Mouse (Mus musculus) embryonic facial prominence, embryonic 11.5 days (tissue): Measurements from ENCODE around the gene L3mbtl4. TPM values are rescaled to one million over a fixed set of nuclear protein-coding genes. Genes with fewer than 3 reads are reported as not detected.
A peak's percentile ranks its signal among the peaks of the same experiment; 100 is the strongest.

ENCODE experiments used
- ATAC-seq: fragments of 200-750 bp; cut with Nextera tagmentation; replicated peaks from 2 replicates; pipeline ENCODE4 v1.8.0; 2017; ENCODE audit warnings: low read depth; ENCODE audit not compliant: insufficient number of reproducible peaks, low FRiP score, low TSS enrichment
- DNase-seq: peaks from one replicate; pipeline ENCODE4 v3.0.0-alpha.2; 2015; ENCODE audit warnings: low spot score
- H3K27ac ChIP-seq: fragments of 300-500 bp; sonication (generic); replicated peaks from 2 replicates; pipeline ENCODE4 v1.5.1; 2014; ENCODE audit warnings: mild to moderate bottlenecking, low read depth, low read length, control low read depth
- H3K27me3 ChIP-seq: fragments of 300-500 bp; sonication (generic); 2 replicates; pipeline ENCODE4 v1.6.1; 2014; ENCODE audit warnings: mild to moderate bottlenecking, low read length, moderate library complexity, mixed read lengths; ENCODE audit not compliant: control insufficient read depth, insufficient read depth
- H3K36me3 ChIP-seq: fragments of 300-500 bp; sonication (generic); replicated peaks from 2 replicates; pipeline ENCODE4 v1.6.1; 2014; ENCODE audit warnings: low read depth, mild to moderate bottlenecking, low read length, moderate library complexity, mixed read lengths; ENCODE audit not compliant: control insufficient read depth, insufficient read depth
- H3K4me1 ChIP-seq: fragments of 300-500 bp; sonication (generic); 2 replicates; pipeline ENCODE4 v1.6.1; 2014; ENCODE audit warnings: low read length, mixed read lengths; ENCODE audit not compliant: control insufficient read depth, insufficient read depth
- H3K4me2 ChIP-seq: fragments of 300-500 bp; sonication (generic); 2 replicates; pipeline ENCODE4 v1.6.1; 2014; ENCODE audit warnings: low read depth, mild to moderate bottlenecking, control low read depth, low read length, moderate library complexity
- H3K4me3 ChIP-seq: fragments of 300-500 bp; sonication (generic); 2 replicates; pipeline ENCODE4 v1.5.1; 2014; ENCODE audit warnings: low read depth, low read length, control low read depth
- H3K9ac ChIP-seq: fragments of 300-500 bp; sonication (generic); replicated peaks from 2 replicates; pipeline ENCODE4 v1.6.1; 2014; ENCODE audit warnings: mild to moderate bottlenecking, control low read depth, low read length
- H3K9me3 ChIP-seq: fragments of 300-500 bp; sonication (generic); replicated peaks from 2 replicates; pipeline ENCODE4 v1.6.1; 2016; ENCODE audit warnings: mild to moderate bottlenecking, low read length, inconsistent platforms, mixed read lengths; ENCODE audit not compliant: control insufficient read depth
- WGBS: fragments of 180-500 bp; shearing (Covaris S2); extraction: QIAGEN DNeasy Blood & Tissue Kit; methylation state at CpG from one replicate; pipeline ENCODE4 v1.1.7; 2014; 5-methylcytosine and 5-hydroxymethylcytosine counted together
- polyA plus RNA-seq: library from polyadenylated mRNA; unstranded; fragments of >200 nt; fragmentation: Nextera tagmentation; extraction: Ambion mirVana; gene quantifications from 2 replicates; pipeline ENCODE4 v1.2.1, GENCODE M21; 2014

Gene L3mbtl4
- polyA plus RNA-seq, 1 experiment from 2014 or later, result not detected

DNA sequence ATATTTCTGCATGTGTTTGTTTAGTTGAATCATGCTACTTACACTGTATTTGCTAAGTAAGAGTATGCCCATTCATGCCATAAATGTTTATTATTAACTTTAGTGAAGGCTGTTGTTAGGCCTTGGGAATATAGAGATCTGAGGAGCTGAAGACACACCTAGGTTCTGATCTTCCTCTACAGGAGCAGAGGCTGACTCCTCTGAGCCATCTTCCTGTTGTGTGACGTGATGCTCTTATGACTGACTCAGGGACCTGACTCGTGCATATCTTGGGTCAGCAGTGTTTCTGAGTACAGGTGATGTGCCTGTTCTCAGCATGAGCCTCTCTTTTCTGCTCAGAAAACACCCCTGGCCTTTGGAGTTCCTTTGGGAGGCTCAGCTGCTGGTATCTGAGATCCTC lies 7.3 kb downstream of the L3mbtl4 start:
- 76% methylated on average over 2 of the region's 2 CpGs for WGBS

DNA sequence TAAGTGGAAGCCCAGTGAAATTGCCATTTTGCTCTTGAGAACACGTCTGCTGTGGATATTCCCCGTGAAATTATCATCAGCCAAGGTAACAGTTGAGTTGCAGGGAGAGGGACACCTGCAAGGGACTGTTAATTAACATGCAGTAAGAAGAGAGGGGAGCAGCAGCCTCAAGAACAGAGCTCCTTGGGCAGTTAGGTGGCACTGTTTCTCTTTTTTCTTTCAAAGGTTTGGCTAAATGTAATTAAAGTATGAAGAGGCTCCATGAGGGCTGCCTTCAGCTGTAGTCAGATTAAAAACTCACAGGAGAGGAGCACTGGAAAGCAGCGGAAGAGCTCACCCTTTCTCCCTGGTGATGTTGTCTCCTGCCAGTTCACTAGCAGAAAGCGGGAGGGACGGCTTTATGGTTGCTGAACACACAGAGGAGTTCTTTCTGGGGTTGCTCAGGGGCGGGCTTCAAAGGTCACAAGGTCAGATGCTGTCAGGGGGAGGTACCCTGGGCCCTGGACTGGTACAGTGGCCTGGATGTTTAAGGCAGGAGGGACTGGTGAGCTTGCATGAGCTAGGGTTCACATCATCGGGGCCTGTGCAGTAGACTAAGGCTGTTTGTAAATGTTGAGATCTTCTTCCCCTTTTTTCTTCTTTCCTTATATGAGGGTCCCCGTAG lies 11.7 kb downstream of the L3mbtl4 start:
- H3K27ac ChIP-seq, result no peak overlapping the region
- no peaks in the 10 kb centered on the region for H3K9me3 ChIP-seq
- H3K36me3 ChIP-seq, result no peaks in the 10 kb centered on the region
- ATAC-seq (peak; percentile 67; the same call in 1 of the 2 replicates), DNase-seq (no peak)
- H3K4me1 ChIP-seq, result no peaks in the 10 kb centered on the region
- no peak overlapping the region for H3K4me2 ChIP-seq
- 32% methylated on average over 8 of the region's 8 CpGs for WGBS
- H3K9ac ChIP-seq, result no peak overlapping the region
- H3K4me3 ChIP-seq, result no peak overlapping the region
- H3K27me3 ChIP-seq, result no peaks in the 10 kb centered on the region

More for the DNA sequence above, 7.3 kb downstream of the L3mbtl4 start:
- no peaks in the 10 kb centered on the region for H3K36me3 ChIP-seq
- no peaks in the 10 kb centered on the region for H3K27me3 ChIP-seq
- H3K9me3 ChIP-seq, result no peaks in the 10 kb centered on the region
- ATAC-seq, result no peak
- no peak overlapping the region for H3K4me3 ChIP-seq
- no peaks in the 10 kb centered on the region for H3K4me1 ChIP-seq
- no peak for DNase-seq
- H3K9ac ChIP-seq, result no peak overlapping the region
- H3K27ac ChIP-seq, result no peak overlapping the region
- no peak overlapping the region for H3K4me2 ChIP-seq

DNA sequence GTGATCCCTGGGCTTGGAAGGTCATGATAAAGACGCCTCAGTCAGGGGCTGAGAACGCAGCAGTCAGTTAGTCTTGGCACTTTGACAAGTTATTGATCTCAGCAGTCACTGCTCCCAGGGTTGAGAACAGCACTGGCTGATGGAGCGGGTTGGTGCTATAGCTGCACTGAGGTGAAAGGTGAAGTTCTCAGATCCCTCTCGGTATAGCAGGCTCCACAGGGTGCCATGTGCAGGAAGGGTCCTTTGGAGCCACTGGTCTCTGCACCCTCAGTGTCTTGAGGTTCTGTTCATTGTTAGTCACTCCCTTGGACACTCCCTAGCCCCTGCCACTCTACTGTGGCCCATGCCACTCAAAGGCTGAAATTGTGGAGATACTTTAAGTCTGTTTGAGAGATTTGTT lies 14.5 kb downstream of the L3mbtl4 start:
- WGBS, result 81% methylated on average over 4 of the region's 4 CpGs
- Histone ChIP-seq H3K27me3 (no peaks in the 10 kb centered on the region), H3K4me1 (no peaks in the 10 kb centered on the region)

DNA sequence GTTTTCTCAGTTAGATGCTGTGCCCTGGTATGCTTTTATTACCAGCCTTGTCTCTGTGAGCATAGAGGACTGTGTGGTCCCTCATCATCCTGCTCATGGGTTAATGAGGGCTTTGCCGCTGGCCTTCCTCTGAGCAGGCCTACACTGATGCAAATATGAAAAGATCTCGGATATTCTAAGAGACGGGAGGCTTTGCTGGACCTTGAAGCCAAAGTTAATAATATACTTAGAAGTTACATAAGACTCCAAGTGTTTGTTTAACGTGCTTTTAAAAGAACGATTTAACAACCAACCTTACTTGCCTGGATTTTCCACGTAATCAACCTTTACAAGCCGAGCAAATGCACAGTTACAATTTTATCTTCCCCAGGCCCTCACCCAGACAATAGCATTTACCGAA lies 15.1 kb downstream of the L3mbtl4 start:
- no peak for DNase-seq
- Histone ChIP-seq H3K27ac (no peak overlapping the region), H3K9me3 (no peaks in the 10 kb centered on the region), H3K27me3 (no peaks in the 10 kb centered on the region), H3K4me1 (no peaks in the 10 kb centered on the region), H3K36me3 (no peaks in the 10 kb centered on the region), H3K4me3 (no peak overlapping the region), H3K4me2 (no peak overlapping the region), H3K9ac (no peak overlapping the region)
- WGBS, result 90% methylated on average over 8 of the region's 8 CpGs
- ATAC-seq, result no peak

More for the DNA sequence above, 14.5 kb downstream of the L3mbtl4 start:
- DNase-seq, result no peak
- H3K27ac ChIP-seq, result no peak overlapping the region
- no peaks in the 10 kb centered on the region for H3K9me3 ChIP-seq
- H3K4me3 ChIP-seq, result no peak overlapping the region
- H3K4me2 ChIP-seq, result no peak overlapping the region
- no peak for ATAC-seq
- no peak overlapping the region for H3K9ac ChIP-seq
- H3K36me3 ChIP-seq, result no peaks in the 10 kb centered on the region

DNA sequence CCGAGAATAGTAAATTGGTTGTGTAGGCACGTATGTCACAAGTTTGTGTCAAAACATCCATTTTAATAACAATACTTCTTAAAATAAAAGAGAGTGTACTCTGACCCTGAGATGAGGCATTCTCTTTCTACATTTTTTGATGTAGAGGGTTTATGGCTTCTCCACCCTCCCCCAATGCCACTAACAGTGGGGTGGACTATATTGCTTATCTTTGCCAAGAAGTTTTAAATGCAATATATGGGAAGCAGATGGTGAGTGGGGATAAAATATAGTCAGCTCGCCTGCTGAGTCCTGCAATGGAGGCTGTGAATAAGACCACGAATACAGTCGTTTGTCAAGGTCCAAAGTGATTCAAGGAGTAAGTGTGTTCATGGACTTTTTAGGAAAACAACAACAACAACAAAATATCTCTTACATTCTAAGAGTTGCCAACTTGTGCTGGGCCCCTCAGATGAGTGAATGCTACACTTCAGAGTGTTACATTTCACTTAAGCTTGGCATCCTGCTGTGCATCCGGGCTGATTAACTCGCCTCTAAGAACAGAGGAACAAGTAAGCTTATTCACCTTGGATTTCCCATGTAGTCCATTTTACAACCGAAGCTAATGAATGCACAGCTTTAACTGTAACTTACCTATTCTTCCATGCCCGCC lies 18.2 kb downstream of the L3mbtl4 start:
- ATAC-seq, result no peak
- no peak overlapping the region for H3K4me3 ChIP-seq
- WGBS, result 52% methylated on average over 9 of the region's 9 CpGs
- H3K27me3 ChIP-seq, result no peaks in the 10 kb centered on the region
- DNase-seq, result no peak
- H3K4me1 ChIP-seq, result no peaks in the 10 kb centered on the region
- H3K36me3 ChIP-seq, result no peaks in the 10 kb centered on the region
- H3K4me2 ChIP-seq, result no peak overlapping the region
- no peaks in the 10 kb centered on the region for H3K9me3 ChIP-seq
- H3K27ac ChIP-seq, result no peak overlapping the region
- H3K9ac ChIP-seq, result no peak overlapping the region

DNA sequence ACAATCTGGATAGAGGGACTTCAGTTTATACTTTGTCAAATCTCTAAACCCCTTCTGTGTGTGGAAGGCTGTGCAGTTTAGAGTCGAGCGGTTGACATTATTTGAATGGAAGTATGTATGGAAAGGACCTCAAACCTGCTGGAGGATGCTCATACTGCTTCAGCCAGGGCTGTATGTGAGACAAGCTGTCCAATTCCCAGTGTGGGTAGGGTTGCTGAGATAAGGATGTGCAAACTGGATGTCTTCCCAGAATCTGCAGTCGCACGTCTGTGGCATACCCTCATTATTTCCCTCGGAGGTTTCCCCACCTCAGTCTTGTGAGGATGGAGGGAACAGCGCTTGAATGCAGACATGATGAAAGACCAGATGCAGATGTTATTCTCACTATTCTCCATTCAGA lies 34.8 kb downstream of the L3mbtl4 start:
- no peak overlapping the region for H3K9ac ChIP-seq
- DNase-seq (no peak), ATAC-seq (no peak)
- H3K4me1 ChIP-seq, result no peaks in the 10 kb centered on the region
- H3K27ac ChIP-seq, result no peak overlapping the region
- no peaks in the 10 kb centered on the region for H3K27me3 ChIP-seq
- no peaks in the 10 kb centered on the region for H3K36me3 ChIP-seq
- no peak overlapping the region for H3K4me3 ChIP-seq
- no peak overlapping the region for H3K4me2 ChIP-seq
- 88% methylated on average over 6 of the region's 6 CpGs for WGBS
- no peaks in the 10 kb centered on the region for H3K9me3 ChIP-seq

DNA sequence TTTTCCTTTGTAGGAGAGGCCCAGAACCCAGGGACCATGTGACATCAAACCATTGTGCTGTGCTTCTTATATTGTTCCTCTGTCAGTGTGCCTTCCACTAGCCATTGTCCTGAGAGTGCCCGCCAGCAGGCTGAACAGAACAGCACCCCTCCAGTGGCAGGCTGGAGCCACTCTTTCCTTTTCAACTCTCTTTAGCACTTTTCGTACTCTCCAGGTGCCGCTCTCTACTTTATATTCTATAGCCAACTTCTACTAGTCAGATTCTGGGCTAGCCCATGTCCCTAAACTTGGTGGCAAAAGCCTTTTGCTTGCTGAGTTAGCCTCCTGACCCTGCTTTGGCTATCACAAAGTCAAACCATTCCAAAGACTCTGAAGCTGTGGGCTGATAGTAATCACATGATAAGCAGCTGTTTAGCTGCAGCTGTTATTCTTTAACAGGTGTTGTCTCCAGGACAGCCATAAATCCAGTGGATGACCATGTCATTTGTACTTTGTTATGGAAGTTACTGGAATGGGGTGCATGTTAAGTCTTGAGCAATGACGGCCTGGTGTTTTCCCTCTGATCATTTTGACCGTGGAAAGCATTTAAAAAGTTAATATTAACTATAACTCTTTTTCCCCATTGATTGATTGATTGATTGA lies 38.8 kb downstream of the L3mbtl4 start:
- Histone ChIP-seq H3K9me3 (no peaks in the 10 kb centered on the region), H3K4me3 (no peak overlapping the region), H3K27me3 (no peaks in the 10 kb centered on the region), H3K4me2 (no peak overlapping the region), H3K36me3 (no peaks in the 10 kb centered on the region), H3K27ac (no peak overlapping the region), H3K4me1 (no peaks in the 10 kb centered on the region), H3K9ac (no peak overlapping the region)
- ATAC-seq (no peak), DNase-seq (no peak)
- 90% methylated on average over 5 of the region's 5 CpGs for WGBS

DNA sequence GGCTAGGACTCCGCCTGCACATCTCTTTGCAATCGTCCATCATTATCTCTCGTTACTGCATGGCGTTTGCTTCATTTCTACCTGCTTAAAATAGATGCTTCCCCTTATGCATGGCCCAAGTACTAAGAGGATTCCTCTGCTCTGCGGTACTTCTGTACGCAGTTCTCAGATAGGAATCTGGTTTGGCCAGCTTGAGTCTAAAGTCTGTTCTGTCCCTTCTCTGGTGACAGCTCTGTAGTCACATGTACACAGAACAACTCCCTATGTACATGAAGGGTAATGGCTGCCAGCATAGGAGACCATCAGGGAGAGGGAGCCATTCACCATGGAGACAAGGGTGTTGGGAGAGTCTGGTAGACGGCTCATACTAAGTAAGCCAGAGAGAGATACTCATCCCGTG lies 47.3 kb downstream of the L3mbtl4 start:
- DNase-seq (no peak), ATAC-seq (no peak)
- Histone ChIP-seq H3K36me3 (no peaks in the 10 kb centered on the region), H3K27me3 (no peaks in the 10 kb centered on the region), H3K9me3 (no peaks in the 10 kb centered on the region), H3K4me1 (no peaks in the 10 kb centered on the region), H3K4me3 (no peak overlapping the region), H3K4me2 (no peak overlapping the region), H3K27ac (no peak overlapping the region), H3K9ac (no peak overlapping the region)
- 91% methylated on average over 8 of the region's 8 CpGs for WGBS
